Mouse (Mus musculus) cerebellum, postnatal 36 days (tissue): Measurements from ENCODE around the gene Wdr43.
A peak's percentile ranks its signal among the peaks of the same experiment; 100 is the strongest.
"Not testable (repeated sequence)": the region's sequence is repeated elsewhere in the genome, so short reads cannot be mapped to it uniquely, and the experiment has no call there.

Experiments
- DNase-seq, 2 experiments: peaks; one replicate each; pipeline ENCODE4 v3.0.0; 2021 to 2022; ENCODE audit warnings: mixed read lengths in 2 of 2

The Wdr43 gene

GRCm38 (mm10) chr17:71615638-71616318 is at the start of gene Wdr43:
Wdr43 (plus strand) TSS chr17:71615895.
- peak; percentile 92 to 97 for DNase-seq

DNA sequence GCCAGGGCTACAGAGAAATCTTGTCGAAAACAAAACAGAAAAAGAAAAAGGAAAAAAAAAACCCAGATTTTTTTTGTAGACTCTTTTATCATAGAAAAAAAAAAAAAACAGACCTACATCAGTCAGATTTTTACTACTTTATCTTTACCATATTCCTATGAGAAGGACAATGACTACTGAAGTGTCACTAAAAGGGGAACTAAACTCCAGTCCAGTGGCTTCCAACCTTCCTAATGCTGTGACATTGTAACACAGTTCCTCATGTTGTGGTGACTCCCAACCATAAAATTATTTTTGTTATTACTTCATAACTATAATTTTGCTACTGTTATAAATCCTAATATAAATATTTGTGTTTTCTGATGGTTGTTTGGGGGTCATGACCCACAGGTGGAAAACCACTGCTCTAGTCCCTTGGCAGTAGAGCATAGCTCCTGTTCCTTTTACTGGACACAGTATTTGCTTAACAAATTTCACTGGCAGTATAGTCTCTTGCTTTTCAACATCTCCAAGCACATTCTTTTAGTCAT is 36.5 kb upstream of the Wdr43 start:
- no peak for DNase-seq

GRCm38 (mm10) chr17:71597881-71598658 is 17.6 kb upstream of the Wdr43 start:
- DNase-seq: no peak

DNA sequence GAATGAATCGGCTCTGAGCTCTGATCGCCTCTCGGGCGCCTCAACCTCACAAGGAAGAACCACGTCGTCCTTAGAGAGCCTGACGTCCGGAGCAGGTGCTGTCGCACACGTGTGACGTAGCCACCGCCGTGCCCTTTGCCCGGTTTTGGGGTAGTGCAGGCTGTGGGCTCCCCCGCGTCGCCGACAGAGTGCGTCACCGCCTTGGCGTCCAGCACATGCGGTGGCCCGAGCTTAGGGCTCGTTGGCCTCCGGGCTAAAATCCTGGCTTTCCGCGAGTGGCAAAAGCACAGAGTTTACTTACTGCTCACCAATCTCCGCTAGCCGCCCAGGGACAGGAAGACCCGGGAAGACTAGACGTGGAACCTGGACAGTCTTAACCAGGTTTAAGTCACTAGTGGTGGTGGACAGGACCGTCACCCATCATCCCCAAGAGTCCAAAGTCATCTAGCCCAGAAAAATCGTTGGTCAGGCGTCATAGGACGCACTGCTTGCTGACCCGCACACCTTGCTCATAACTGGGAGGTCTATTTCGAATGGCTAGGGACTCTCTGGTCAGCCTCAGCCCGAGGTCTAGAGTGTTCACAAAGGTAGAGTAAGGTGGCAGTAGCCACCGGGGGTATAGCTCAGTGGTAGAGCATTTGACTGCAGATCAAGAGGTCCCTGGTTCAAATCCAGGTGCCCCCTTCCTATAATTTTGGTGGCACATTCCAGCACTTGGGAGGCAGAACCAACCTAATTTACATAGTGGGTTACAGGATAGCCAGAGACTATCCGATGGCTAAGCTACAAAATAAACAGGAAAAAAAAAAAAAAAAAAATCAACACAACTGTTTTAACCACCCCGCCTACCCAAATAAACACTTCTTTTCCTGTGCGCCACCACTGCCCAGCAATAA is 16.8 kb upstream of the Wdr43 start:
- DNase-seq: peak; percentile 91 to 94

DNA sequence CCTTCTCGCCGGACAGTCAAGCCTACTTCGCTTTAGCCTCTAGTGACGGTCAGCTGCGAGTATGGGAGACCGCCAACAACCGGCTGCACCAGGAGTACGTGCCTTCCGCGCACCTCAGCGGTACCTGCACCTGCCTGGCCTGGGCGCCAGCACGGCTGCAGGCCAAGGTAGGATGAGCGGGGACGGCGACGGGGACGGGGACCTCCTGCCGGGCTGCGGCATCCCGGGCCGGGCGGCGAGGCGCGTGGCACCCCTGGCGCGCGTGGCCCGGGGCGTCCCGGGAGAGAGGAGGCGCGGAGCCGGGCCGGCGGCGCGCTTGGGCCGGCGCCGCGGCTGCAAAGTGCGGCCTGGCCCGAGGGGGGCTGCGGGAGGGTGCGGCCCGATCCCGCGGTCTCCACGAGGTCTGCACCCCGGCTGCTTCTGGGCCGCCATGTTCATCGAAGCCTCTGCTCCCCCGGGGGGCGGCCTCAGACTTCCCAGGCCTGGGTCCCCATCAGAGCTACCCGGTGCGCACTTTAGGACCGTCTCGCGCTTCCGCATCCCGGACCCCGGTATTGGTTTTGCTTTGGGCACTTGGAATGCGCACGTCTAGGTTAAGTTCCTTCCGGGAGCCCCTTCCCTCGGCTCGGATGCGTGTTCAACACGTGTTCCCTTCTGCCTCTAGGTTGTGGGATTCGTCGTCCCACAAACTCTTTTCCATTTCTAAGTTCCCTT is 781 bp downstream of the Wdr43 start:
- peak in 1 of 2 experiments; percentile 37 for DNase-seq

GRCm38 (mm10) chr17:71617033-71617362 is 1.3 kb downstream of the Wdr43 start:
- DNase-seq: no peak

DNA sequence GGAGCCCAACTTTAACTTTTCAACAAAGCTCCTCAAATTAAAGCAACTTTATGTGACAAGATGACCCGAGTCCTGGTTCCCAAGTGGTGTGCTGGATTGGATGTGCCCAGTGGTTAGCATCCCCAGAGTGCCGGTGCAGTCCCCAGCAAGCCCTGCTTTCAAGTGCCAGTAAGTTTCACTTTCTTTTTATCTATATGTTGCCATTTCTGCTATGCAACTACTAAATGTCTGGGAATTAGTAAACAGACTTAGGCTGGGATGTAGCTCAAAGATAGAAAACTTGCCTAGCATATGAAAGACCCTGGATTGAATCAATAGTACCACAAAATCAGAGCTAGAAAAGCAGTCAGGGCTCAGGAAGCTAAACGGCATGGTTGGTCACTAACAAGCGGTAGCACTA is 2.3 kb downstream of the Wdr43 start:
- no peak for DNase-seq

GRCm38 (mm10) chr17:71631806-71632205 is 16.1 kb downstream of the Wdr43 start:
- DNase-seq: no peak

GRCm38 (mm10) chr17:71633350-71633749 is 17.7 kb downstream of the Wdr43 start:
- DNase-seq: peak; percentile 58 to 70

GRCm38 (mm10) chr17:71636786-71637185 is 21.1 kb downstream of the Wdr43 start:
- DNase-seq: no peak

- DNase-seq: no peak
Observed at GRCm38 (mm10) chr17:71637750-71638265, 22.1 kb downstream of the Wdr43 start.

DNA sequence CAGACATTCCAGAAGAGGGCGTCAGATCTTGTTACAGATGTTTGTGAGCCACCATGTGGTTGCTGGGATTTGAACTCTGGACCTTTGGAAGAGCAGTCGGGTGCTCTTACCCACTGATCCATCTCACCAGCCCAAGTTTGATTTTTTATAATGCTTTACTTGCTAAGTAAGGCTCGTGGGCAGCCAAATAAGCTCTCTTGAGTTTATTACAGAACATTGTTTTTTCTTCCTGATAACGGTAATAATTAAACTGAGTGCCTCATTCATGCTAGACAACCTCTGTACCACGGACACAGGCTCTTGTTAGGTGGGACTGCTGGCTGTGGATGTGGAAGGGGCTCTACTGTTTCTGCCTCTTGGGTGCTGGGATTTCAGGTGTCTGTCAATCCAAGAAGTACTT is 23.4 kb downstream of the Wdr43 start:
- DNase-seq: not testable (repeated sequence)

DNA sequence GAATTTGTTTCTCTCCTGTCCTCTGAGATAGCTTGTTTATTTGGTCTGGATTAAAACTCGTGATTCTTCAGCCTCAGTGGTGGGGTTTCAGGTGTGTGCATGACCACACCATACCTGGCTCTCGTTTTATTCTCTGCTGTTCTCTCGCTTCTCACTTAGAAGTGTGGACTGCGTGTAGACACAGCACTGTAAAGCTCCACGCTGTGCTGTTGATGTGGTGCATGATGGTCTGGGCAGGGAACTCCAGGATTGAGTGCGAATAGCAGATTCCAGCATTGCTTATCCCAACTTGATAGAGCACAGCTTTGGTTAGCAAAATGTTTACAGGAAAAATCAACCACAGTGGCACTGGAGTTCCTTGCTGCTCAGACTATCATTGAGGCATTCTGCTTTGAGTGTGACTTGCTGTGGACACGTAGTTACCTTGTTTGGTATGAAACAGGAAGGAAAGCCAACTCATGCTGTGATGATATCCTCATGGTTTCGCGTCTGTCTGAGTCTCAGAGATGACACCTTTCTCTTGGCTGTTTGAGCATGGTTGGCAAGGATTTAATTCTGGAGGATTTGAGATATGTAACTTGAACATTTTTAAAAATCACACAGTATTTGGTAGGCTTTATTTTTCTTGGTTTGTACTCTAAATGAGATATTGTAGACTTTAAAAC is 24.9 kb downstream of the Wdr43 start:
- DNase-seq: peak; percentile 15 to 49

DNA sequence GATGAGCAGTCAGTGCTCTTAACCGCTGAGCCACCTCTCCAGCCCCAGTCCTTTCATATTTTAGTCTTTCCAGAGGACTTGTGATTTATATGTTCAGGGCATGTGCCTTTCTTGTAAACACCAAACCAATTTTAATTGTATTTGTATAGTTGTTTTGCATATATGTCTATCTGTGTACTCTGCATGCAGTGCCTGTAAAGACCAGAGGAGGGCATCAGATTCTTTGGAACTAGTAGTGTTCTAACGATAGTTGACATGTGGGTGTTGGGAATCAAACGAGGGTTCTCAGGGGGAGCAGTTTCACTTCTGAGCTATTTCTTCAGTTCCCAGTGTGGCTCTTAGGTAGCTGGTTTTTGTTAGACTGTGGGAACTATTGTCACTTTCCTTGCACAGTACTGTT is 26.5 kb downstream of the Wdr43 start:
- no peak for DNase-seq

DNA sequence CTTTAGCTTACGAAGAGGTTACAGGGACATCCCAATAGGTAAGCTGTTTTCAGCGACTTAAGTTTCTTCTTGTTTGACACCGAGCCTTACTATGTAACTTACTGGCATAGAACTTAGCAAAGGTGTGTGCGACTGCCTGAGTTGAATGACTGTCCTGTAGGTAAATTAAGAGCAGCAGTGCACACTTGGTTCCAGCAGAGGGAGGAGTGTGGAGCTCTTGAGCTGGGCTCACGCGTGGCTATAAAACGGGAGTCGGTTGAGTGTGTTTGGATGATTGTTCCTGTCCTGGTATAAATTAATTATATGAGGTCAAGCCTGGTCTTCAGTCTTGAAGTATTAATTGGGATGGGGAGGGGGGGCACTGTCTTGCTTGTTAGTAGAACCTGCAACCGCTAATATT is 34.3 kb downstream of the Wdr43 start:
- DNase-seq: no peak

- DNase-seq: no peak
Observed at GRCm38 (mm10) chr17:71652495-71652894, 36.8 kb downstream of the Wdr43 start.

- no peak for DNase-seq
Observed at GRCm38 (mm10) chr17:71652934-71653333, 37.2 kb downstream of the Wdr43 start.

DNA sequence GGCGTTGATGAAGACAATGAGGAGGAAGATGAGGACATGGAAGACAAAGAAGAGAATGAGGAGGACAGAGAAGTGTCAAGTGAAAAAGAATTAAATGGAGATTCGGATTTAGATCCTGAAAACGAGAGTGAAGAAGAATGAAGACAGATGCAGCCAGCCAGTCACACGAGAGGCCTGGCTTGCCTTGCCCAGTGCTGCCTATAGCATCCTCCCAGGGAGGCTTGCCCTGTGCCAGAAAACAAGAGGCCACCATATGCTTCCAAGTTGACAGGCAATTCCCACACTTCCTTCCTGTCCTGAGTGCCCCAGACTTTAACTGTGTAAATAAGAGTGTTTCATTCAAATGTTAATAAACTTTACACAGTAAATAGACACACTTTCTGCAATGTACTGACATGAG is 41.8 kb downstream of the Wdr43 start:
- peak; percentile 55 to 58 for DNase-seq

DNA sequence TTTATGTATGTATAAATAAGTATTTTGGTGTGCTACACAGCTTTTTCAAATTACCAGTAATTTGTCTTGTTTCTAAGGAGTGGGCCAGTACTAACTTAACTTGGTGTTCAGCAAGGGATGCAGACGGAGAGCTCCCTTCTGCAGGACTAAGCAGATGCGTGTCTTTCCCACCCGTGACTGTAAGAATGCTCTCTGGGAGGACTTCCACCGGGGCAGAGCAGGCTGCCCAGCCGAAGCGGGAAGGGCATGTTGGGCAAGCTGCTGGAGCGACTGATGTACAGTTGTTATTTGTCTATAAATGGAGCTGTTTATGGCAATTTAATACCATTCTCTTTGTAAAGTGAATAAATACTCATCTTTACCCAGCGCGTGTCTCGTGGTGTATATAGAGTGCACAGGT is 43.0 kb downstream of the Wdr43 start:
- DNase-seq: no peak

DNA sequence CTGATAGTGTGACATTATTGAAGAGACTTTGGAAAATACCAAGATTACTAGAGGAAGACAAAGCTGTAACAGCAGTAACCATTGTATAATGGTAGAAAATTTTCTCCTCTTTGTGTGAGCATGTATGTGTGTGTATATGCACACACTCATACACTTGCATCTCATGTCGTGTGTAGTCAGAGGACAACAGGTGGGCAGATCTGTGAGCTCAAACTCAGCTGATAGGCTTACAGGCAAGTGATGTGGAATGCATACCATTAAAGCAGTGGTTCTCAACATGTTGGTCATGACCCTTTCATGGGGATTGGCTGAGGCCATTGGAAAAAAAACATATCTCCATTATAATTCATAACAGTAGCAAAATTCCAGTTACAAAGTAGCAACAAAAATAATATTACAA is 44.7 kb downstream of the Wdr43 start:
- no peak for DNase-seq

DNA sequence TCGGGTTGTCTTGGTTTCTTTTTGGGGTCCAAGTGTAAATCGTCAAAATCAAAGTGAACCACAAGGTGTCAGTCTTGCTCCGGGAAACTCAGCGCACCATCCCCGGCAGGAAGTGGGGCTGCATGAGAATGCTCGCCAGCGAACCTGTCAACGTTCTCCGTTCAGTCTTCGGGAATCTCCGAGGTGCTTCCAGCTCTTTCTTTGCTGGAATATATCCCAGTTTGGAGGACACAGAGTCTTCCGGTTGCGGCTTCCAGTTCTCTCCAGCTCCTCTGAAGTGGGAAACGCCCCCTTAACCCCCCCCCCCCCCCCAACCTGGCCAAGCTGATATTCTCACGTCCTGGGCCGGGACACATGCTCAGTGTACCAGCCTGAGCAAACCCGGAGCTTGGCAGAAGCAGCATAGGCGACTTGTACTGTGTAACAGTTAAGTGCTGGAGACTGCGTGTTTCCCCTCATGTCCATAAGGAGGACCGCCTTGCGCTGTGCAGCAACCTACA is 47.1 kb downstream of the Wdr43 start:
- peak; percentile 64 to 72 for DNase-seq
